ENCODE assay signal across 8 mouse cellular contexts in genomic region chr9:120709146-120709655, GRCm38 (mm10).
DNase-seq lines count a peak whose midpoint lies in the region; ATAC-seq and TF ChIP-seq lines count a peak whose summit lies in the region.

No protein-coding gene starts in this region.

- H3K9me3 ChIP-seq in hindbrain, embryonic 10.5 days, result peaks cover 5% of the 10 kb centered on the region
- H3K9me3 ChIP-seq in hindbrain, embryonic 16.5 days (ENCODE audit: control insufficient read depth, low read length), result peaks cover 3% of the 10 kb centered on the region; the same call in 1 of the 2 replicates
- no peaks in the 10 kb centered on the region for H3K9me3 ChIP-seq in forebrain, postnatal 0 days (ENCODE audit: low read length)
- H3K9me3 ChIP-seq in midbrain, embryonic 16.5 days (replicated peaks; ENCODE audit: control insufficient read depth, low read length, poor library complexity, severe bottlenecking), result peaks cover 5% of the 10 kb centered on the region

- 68% methylated on average over 10 of the region's 10 CpGs for WGBS in hindbrain, embryonic 10.5 days
- WGBS in hindbrain, embryonic 16.5 days, result 62% methylated on average over 10 of the region's 10 CpGs
- WGBS in forebrain, postnatal 0 days, result 62% methylated on average over 10 of the region's 10 CpGs
- WGBS in midbrain, embryonic 16.5 days, result 60% methylated on average over 10 of the region's 10 CpGs

- ATAC-seq in hindbrain, embryonic 16.5 days, result no peak
- ATAC-seq in forebrain, postnatal 0 days, result no peak
- ATAC-seq in midbrain, embryonic 16.5 days, result no peak

- H3K9ac ChIP-seq in hindbrain, embryonic 16.5 days (ENCODE audit: low read depth, low read length), result no peak overlapping the region
- no peak overlapping the region for H3K9ac ChIP-seq in forebrain, postnatal 0 days
- 0 out of 2 replicates have a peak overlapping the region, but pooled peaks have one; percentile 42 for H3K9ac ChIP-seq in midbrain, embryonic 16.5 days (ENCODE audit: low read depth, low read length)

- no peak overlapping the region; the same call in 1 of the 2 replicates for H3K4me2 ChIP-seq in hindbrain, embryonic 16.5 days (ENCODE audit: low read length)
- H3K4me2 ChIP-seq in forebrain, postnatal 0 days (ENCODE audit: low read depth), result peak overlapping the region; percentile 37; the same call in 1 of the 2 replicates
- H3K4me2 ChIP-seq in midbrain, embryonic 16.5 days (ENCODE audit: low read length), result peak overlapping the region; percentile 45

- H3K27me3 ChIP-seq in hindbrain, embryonic 10.5 days (ENCODE audit: insufficient read depth, poor library complexity, severe bottlenecking), result no peaks in the 10 kb centered on the region
- H3K27me3 ChIP-seq in hindbrain, embryonic 16.5 days (replicated peaks; ENCODE audit: control insufficient read depth, insufficient read depth, low read length), result no peaks in the 10 kb centered on the region
- H3K27me3 ChIP-seq in forebrain, postnatal 0 days (ENCODE audit: insufficient read depth, low read length), result no peaks in the 10 kb centered on the region
- no peaks in the 10 kb centered on the region for H3K27me3 ChIP-seq in midbrain, embryonic 16.5 days (ENCODE audit: control insufficient read depth, insufficient read depth, low read depth, low read length)

- no peak for TF ChIP-seq CTCF in forebrain, postnatal 0 days (IDR thresholded peaks at IDR 0.05; ENCODE audit: low read depth)

- no peaks in the 10 kb centered on the region for H3K36me3 ChIP-seq in hindbrain, embryonic 10.5 days
- H3K36me3 ChIP-seq in hindbrain, embryonic 16.5 days (ENCODE audit: control insufficient read depth, insufficient read depth, low read length), result no peaks in the 10 kb centered on the region
- no peaks in the 10 kb centered on the region for H3K36me3 ChIP-seq in forebrain, postnatal 0 days (ENCODE audit: insufficient read depth)
- H3K36me3 ChIP-seq in midbrain, embryonic 16.5 days (ENCODE audit: control insufficient read depth, insufficient read depth, low read length), result no peaks in the 10 kb centered on the region

- H3K27ac ChIP-seq in hindbrain, embryonic 10.5 days, result peak overlapping the region; percentile 85
- no peak overlapping the region for H3K27ac ChIP-seq in hindbrain, embryonic 16.5 days (ENCODE audit: low read depth, low read length)
- no peak overlapping the region for H3K27ac ChIP-seq in forebrain, postnatal 0 days (ENCODE audit: low read depth, low read length)
- H3K27ac ChIP-seq in midbrain, embryonic 16.5 days (ENCODE audit: low read length), result no peak overlapping the region

- no peak for DNase-seq in hindbrain, embryonic 10.5 days (ENCODE audit: low spot score)
- peak; percentile 77 for DNase-seq in NIH3T3 (ENCODE audit: low read depth)
- no peak for DNase-seq in forebrain, postnatal 0 days
- DNase-seq in right cerebral cortex, postnatal 4 days, result no peak
- DNase-seq in thymus, postnatal 36 days, result no peak
- DNase-seq in layer of hippocampus, postnatal 36 days, result no peak

- H3K4me3 ChIP-seq in hindbrain, embryonic 10.5 days, result peak overlapping the region; percentile 22; the same call in 1 of the 2 replicates
- H3K4me3 ChIP-seq in hindbrain, embryonic 16.5 days (ENCODE audit: low read length), result no peak overlapping the region
- H3K4me3 ChIP-seq in forebrain, postnatal 0 days (ENCODE audit: low read depth, low read length), result no peak overlapping the region
- H3K4me3 ChIP-seq in midbrain, embryonic 16.5 days (ENCODE audit: low read depth, low read length), result no peak overlapping the region; the same call in 1 of the 2 replicates

- peaks cover 24% of the 10 kb centered on the region for H3K4me1 ChIP-seq in hindbrain, embryonic 10.5 days (replicated peaks)
- peaks cover 5% of the 10 kb centered on the region for H3K4me1 ChIP-seq in hindbrain, embryonic 16.5 days (ENCODE audit: control insufficient read depth, insufficient read depth, low read depth, low read length)
- 0 out of 2 replicates have a peak, but pooled peaks cover 4% of the 10 kb centered on the region for H3K4me1 ChIP-seq in forebrain, postnatal 0 days (ENCODE audit: insufficient read depth)
- peaks cover 7% of the 10 kb centered on the region for H3K4me1 ChIP-seq in midbrain, embryonic 16.5 days (ENCODE audit: control insufficient read depth, insufficient read depth, low read length)
